Mouse (Mus musculus) lung, adult 10 weeks (tissue): Measurements from ENCODE around the gene Olfr1290. TPM values are rescaled to one million over a fixed set of nuclear protein-coding genes. Genes with fewer than 3 reads are reported as not detected.

ENCODE experiments used
- polyA plus RNA-seq: library from polyadenylated mRNA; stranded (reverse); fragments of 350-450 nt; fragmentation: Illumina TruSeq; extraction: RNeasy Lipid Tissue Mini Kit (QIAGEN cat#74804); gene quantifications from one replicate; pipeline ENCODE4 v1.2.3, GENCODE M21; 2014; ENCODE audit warnings: low read depth, low replicate concordance; ENCODE audit not compliant: insufficient read depth

The Olfr1290 gene
- not detected for polyA plus RNA-seq

GRCm38 (mm10) chr2:111493729-111494128 lies at the start of gene Olfr1290:
TSS of gene Olfr1290 (minus strand) at chr2:111493829.

GRCm38 (mm10) chr2:111540191-111540590 lies 46.6 kb upstream of the Olfr1290 start, which contains the start of gene Olfr1294:
TSS of gene Olfr1294 (minus strand) at chr2:111540291.

GRCm38 (mm10) chr2:111524903-111525302 lies 31.3 kb upstream of the Olfr1290 start, which contains the start of gene Olfr1293-ps:
TSS of gene Olfr1293-ps (plus strand) at chr2:111525203.

GRCm38 (mm10) chr2:111496880-111497279 lies 3.3 kb upstream of the Olfr1290 start, which contains the start of gene Olfr1291-ps1:
TSS of gene Olfr1291-ps1 (plus strand) at chr2:111497180.

GRCm38 (mm10) chr2:111480519-111480918 lies 13.1 kb downstream of the Olfr1290 start, which contains the start of gene Olfr1289:
TSS of gene Olfr1289 (plus strand) at chr2:111480819.

GRCm38 (mm10) chr2:111473801-111474200 lies 19.8 kb downstream of the Olfr1290 start, which contains the start of gene Olfr1288:
TSS of gene Olfr1288 (plus strand) at chr2:111474101.

GRCm38 (mm10) chr2:111448842-111449241 lies 44.8 kb downstream of the Olfr1290 start, which contains the start of gene Olfr1287:
TSS of gene Olfr1287 (plus strand) at chr2:111449142.

Other genes starting within 250 kb of the Olfr1290 start
- not detected for gene Olfr1276, start 239.3 kb downstream of the Olfr1290 start, polyA plus RNA-seq
- gene Olfr1277, start 219.7 kb downstream of the Olfr1290 start, polyA plus RNA-seq, result not detected
- gene Olfr1278, start 203.7 kb downstream of the Olfr1290 start, polyA plus RNA-seq, result not detected
- gene Olfr1279, start 193.2 kb downstream of the Olfr1290 start, polyA plus RNA-seq, result not detected
- not detected for gene Olfr1280, start 179.8 kb downstream of the Olfr1290 start, polyA plus RNA-seq
- gene Olfr1281, start 167.3 kb downstream of the Olfr1290 start, polyA plus RNA-seq, result not detected
- not detected for gene Olfr1282, start 157.8 kb downstream of the Olfr1290 start, polyA plus RNA-seq
- not detected for gene Olfr1283, start 127.0 kb downstream of the Olfr1290 start, polyA plus RNA-seq
- not detected for gene Olfr1284, start 118.3 kb downstream of the Olfr1290 start, polyA plus RNA-seq
- gene Olfr1286, start 70.7 kb downstream of the Olfr1290 start, polyA plus RNA-seq, result not detected
- gene Olfr1287, start 44.7 kb downstream of the Olfr1290 start, polyA plus RNA-seq, result not detected
- not detected for gene Olfr1288, start 19.7 kb downstream of the Olfr1290 start, polyA plus RNA-seq
- gene Olfr1289, start 13.0 kb downstream of the Olfr1290 start, polyA plus RNA-seq, result not detected
- not detected for gene Olfr1291-ps1, start 3.4 kb upstream of the Olfr1290 start, polyA plus RNA-seq
- not detected for gene Olfr1293-ps, start 31.4 kb upstream of the Olfr1290 start, polyA plus RNA-seq
- not detected for gene Olfr1294, start 46.5 kb upstream of the Olfr1290 start, polyA plus RNA-seq
- not detected for gene Olfr1295, start 75.9 kb upstream of the Olfr1290 start, polyA plus RNA-seq
- gene Olfr1297, start 132.7 kb upstream of the Olfr1290 start, polyA plus RNA-seq, result not detected
- not detected for gene Olfr1298, start 155.4 kb upstream of the Olfr1290 start, polyA plus RNA-seq
- not detected for gene Olfr1299, start 167.6 kb upstream of the Olfr1290 start, polyA plus RNA-seq